Mouse (Mus musculus): Measurements from ENCODE around the gene Spag9. TPM values are rescaled to one million over a fixed set of nuclear protein-coding genes. Genes with fewer than 3 reads are reported as not detected.

The Spag9 gene
- total and polyA plus RNA-seq, 3 experiments = 21.0 to 32.1 (median 22.6) TPM

GRCm38 (mm10) chr11:93967381-93967780 is 28.5 kb upstream of the Spag9 start:
- dilution Hi-C loops (cut with MboI; ENCODE audit: extremely low pct_ligation_motif_present, extremely low pct_unique_long_range_greater_than_20kb, low sequenced_read_pairs) = no loop called here
- DNase-seq (ENCODE audit: extremely low read depth) = no peak
- Histone ChIP-seq H3K27me3 (replicated peaks) (no peaks in the 10 kb centered on the region), H3K4me1 (ENCODE audit: control insufficient read depth in 1 of 2, insufficient read depth in 2 of 2) (peaks cover 5 to 37% of the 10 kb centered on the region in 2 experiments), H3K9me3 (replicated peaks; ENCODE audit: low read length) (no peaks in the 10 kb centered on the region), H3K36me3 (replicated peaks in 1 of 2; ENCODE audit: control insufficient read depth in 1 of 2, insufficient read depth in 1 of 2, low read length in 1 of 2) (peaks cover 31 to 37% of the 10 kb centered on the region in 2 experiments), H3K9ac (ENCODE audit: insufficient read depth, low read depth) (peak overlapping the region; percentile 76), H3K27ac (ENCODE audit: insufficient read depth, low read depth) (peak overlapping the region; percentile 79), H3K4me2 (ENCODE audit: insufficient read depth, low read depth, poor library complexity, severe bottlenecking) (peak overlapping the region; percentile 53), H3K79me2 (replicated peaks; ENCODE audit: control insufficient read depth, extremely low read depth, insufficient read depth, poor library complexity, severe bottlenecking) (peaks cover 49% of the 10 kb centered on the region), H3K4me3 (replicated peaks in 1 of 3; ENCODE audit: low read depth in 2 of 3, low read length in 2 of 3, poor library complexity in 1 of 3) (peak overlapping the region; percentile 75 to 96 (median 83))
- in situ Hi-C loops (cut with MboI; ENCODE audit: low pct_ligation_motif_present, low pct_unique_long_range_greater_than_20kb, low sequenced_read_pairs) = loop anchor here (10.0 to 25.0 kb wide), 2 partner anchors 107 to 295 kb away; no protein-coding TSS in a partner anchor
- TF ChIP-seq MAZ (IDR thresholded peaks at IDR 0.05; ENCODE audit: low read depth, low read length) (no peak), BHLHE40 (IDR thresholded peaks at IDR 0.05; ENCODE audit: low read depth, low read length) (0 out of 2 replicates have a peak, but pooled peaks have one; percentile 41)

- Histone ChIP-seq H3K4me1 (ENCODE audit: control insufficient read depth in 1 of 2, insufficient read depth in 2 of 2) (peaks cover 5 to 37% of the 10 kb centered on the region in 2 experiments), H3K9me3 (replicated peaks; ENCODE audit: low read length) (no peaks in the 10 kb centered on the region), H3K27me3 (replicated peaks) (no peaks in the 10 kb centered on the region), H3K27ac (ENCODE audit: insufficient read depth, low read depth) (peak within 1 kb of the TSS; percentile 79), H3K4me2 (ENCODE audit: insufficient read depth, low read depth, poor library complexity, severe bottlenecking) (peak within 1 kb of the TSS; percentile 90), H3K4me3 (replicated peaks in 1 of 3; ENCODE audit: low read depth in 2 of 3, low read length in 2 of 3, poor library complexity in 1 of 3) (peak within 1 kb of the TSS; percentile 75 to 96 (median 83)), H3K9ac (ENCODE audit: insufficient read depth, low read depth) (peak within 1 kb of the TSS; percentile 76), H3K79me2 (replicated peaks; ENCODE audit: control insufficient read depth, extremely low read depth, insufficient read depth, poor library complexity, severe bottlenecking) (peaks cover 46% of the 10 kb centered on the region), H3K36me3 (replicated peaks in 1 of 2; ENCODE audit: control insufficient read depth in 1 of 2, insufficient read depth in 1 of 2, low read length in 1 of 2) (peaks cover 22 to 29% of the 10 kb centered on the region in 2 experiments)
- dilution Hi-C loops (cut with MboI; ENCODE audit: extremely low pct_ligation_motif_present, extremely low pct_unique_long_range_greater_than_20kb, low sequenced_read_pairs) = no loop called here
- in situ Hi-C loops (cut with MboI; ENCODE audit: low pct_ligation_motif_present, low pct_unique_long_range_greater_than_20kb, low sequenced_read_pairs) = loop anchor here (10.0 to 25.0 kb wide), 2 partner anchors 107 to 294 kb away; no protein-coding TSS in a partner anchor
- DNase-seq (ENCODE audit: extremely low read depth) = peak; percentile 100
- TF ChIP-seq E2F4 (IDR thresholded peaks at IDR 0.05; ENCODE audit: insufficient replicate concordance, low read depth, low read length) (peak; percentile 86; the same call in 1 of the 2 replicates), TCF12 (IDR thresholded peaks at IDR 0.05; ENCODE audit: low read depth, low read length) (peak; percentile 98), HCFC1 (IDR thresholded peaks at IDR 0.05; ENCODE audit: low read depth, low read length) (peak; percentile 98), ELF1 (IDR thresholded peaks at IDR 0.05; ENCODE audit: low read depth, low read length) (peak; percentile 92), TBP (conservative IDR thresholded peaks at IDR 0.05; ENCODE audit: low read depth, low read length) (peak; percentile 90), POLR2AphosphoS2 (IDR thresholded peaks at IDR 0.05; ENCODE audit: low read depth, low read length) (peak; percentile 75; the same call in 1 of the 2 replicates), KAT2A (IDR thresholded peaks at IDR 0.05; ENCODE audit: insufficient replicate concordance, low read length) (peak; percentile 95), EP300 (IDR thresholded peaks at IDR 0.05; ENCODE audit: low read length) (peak; percentile 9; the same call in 1 of the 2 replicates), RCOR1 (conservative IDR thresholded peaks at IDR 0.05; ENCODE audit: low read depth, low read length) (peak; percentile 92), MAFK (IDR thresholded peaks at IDR 0.05; ENCODE audit: insufficient replicate concordance, low read length) (0 out of 2 replicates have a peak, but pooled peaks have one; percentile 33), UBTF (IDR thresholded peaks at IDR 0.05; ENCODE audit: low read depth, low read length) (peak; percentile 17; the same call in 1 of the 2 replicates), ZNF384 (IDR thresholded peaks at IDR 0.05; ENCODE audit: low read depth, low read length) (peak; percentile 94), RAD21 (IDR thresholded peaks at IDR 0.05; ENCODE audit: low read depth, low read length) (peak; percentile 99), MEF2A (IDR thresholded peaks at IDR 0.05; ENCODE audit: borderline replicate concordance, low read depth, low read length) (peak; percentile 94), USF1 (IDR thresholded peaks at IDR 0.05; ENCODE audit: low read depth, low read length) (peak; percentile 95), SMC3 (IDR thresholded peaks at IDR 0.05; ENCODE audit: low read depth, low read length) (peak; percentile 91), GABPA (IDR thresholded peaks at IDR 0.05; ENCODE audit: insufficient replicate concordance, low read depth, low read length) (peak; percentile 42; the same call in 1 of the 2 replicates), BHLHE40 (IDR thresholded peaks at IDR 0.05; ENCODE audit: low read depth, low read length) (peak; percentile 97), SIN3A (IDR thresholded peaks at IDR 0.05; ENCODE audit: low read length) (peak; percentile 100), ETS1 (conservative IDR thresholded peaks at IDR 0.05; ENCODE audit: low read depth, low read length) (peak; percentile 87), ZKSCAN1 (IDR thresholded peaks at IDR 0.05; ENCODE audit: borderline replicate concordance, low read depth, low read length) (no peak), IRF4 (IDR thresholded peaks at IDR 0.05; ENCODE audit: low read depth, low read length) (peak; percentile 94), POLR2A (IDR thresholded peaks at IDR 0.05; ENCODE audit: low read depth, low read length) (peak; percentile 90), MXI1 (IDR thresholded peaks at IDR 0.05; ENCODE audit: low read depth, low read length) (peak; percentile 100), NRF1 (IDR thresholded peaks at IDR 0.05; ENCODE audit: low read depth, low read length) (peak; percentile 71), ZC3H11A (IDR thresholded peaks at IDR 0.05; ENCODE audit: low read depth, low read length) (peak; percentile 66), ZMIZ1 (IDR thresholded peaks at IDR 0.05; ENCODE audit: low read depth, low read length) (no peak), PAX5 (IDR thresholded peaks at IDR 0.05; ENCODE audit: low read length) (no peak)
Observed at GRCm38 (mm10) chr11:93968005-93968847, 27.7 kb upstream of the Spag9 start, which contains the start of the genes Gm20390 and Nme1. Gene Gm20390 (minus strand): TSS chr11:93968293. Gene Nme1 (minus strand): TSS chr11:93968521.

Data from CH12.LX (cell line).